Mouse (Mus musculus) stomach, embryonic 14.5 days (tissue): Measurements from ENCODE around the gene Gm20388. TPM values are rescaled to one million over a fixed set of nuclear protein-coding genes. Genes with fewer than 3 reads are reported as not detected.

ENCODE experiments used
- ATAC-seq: fragments of 200-750 bp; cut with Nextera tagmentation; 2 replicates; pipeline ENCODE4 v1.8.0; 2017; ENCODE audit warnings: low read depth, moderate TSS enrichment; ENCODE audit not compliant: insufficient number of reproducible peaks, insufficient read depth, low FRiP score
- H3K27ac ChIP-seq: fragments of 300-500 bp; sonication (generic); 2 replicates; pipeline ENCODE4 v1.5.1; 2014; ENCODE audit warnings: mild to moderate bottlenecking, low read length, moderate library complexity, mixed read lengths
- H3K27me3 ChIP-seq: fragments of 300-500 bp; sonication (generic); 2 replicates; pipeline ENCODE4 v1.6.1; 2014; ENCODE audit warnings: low read length, control low read depth, mixed read lengths; ENCODE audit not compliant: control insufficient read depth, insufficient read depth
- H3K36me3 ChIP-seq: fragments of 300-500 bp; sonication (generic); 2 replicates; pipeline ENCODE4 v1.6.1; 2014; ENCODE audit warnings: mild to moderate bottlenecking, control low read depth, low read length, moderate library complexity, mixed read lengths; ENCODE audit not compliant: control insufficient read depth, insufficient read depth
- H3K4me1 ChIP-seq: fragments of 300-500 bp; sonication (generic); 2 replicates; pipeline ENCODE4 v1.6.1; 2014; ENCODE audit warnings: low read length, control low read depth, mixed read lengths; ENCODE audit not compliant: control insufficient read depth, insufficient read depth
- H3K4me2 ChIP-seq: fragments of 300-500 bp; sonication (generic); replicated peaks from 2 replicates; pipeline ENCODE4 v1.6.1; 2014; ENCODE audit warnings: low read depth, low read length, control low read depth
- H3K4me3 ChIP-seq: fragments of 300-500 bp; sonication (generic); 2 replicates; pipeline ENCODE4 v1.5.1; 2014; ENCODE audit warnings: low read depth, low read length, control low read depth
- H3K9ac ChIP-seq: fragments of 300-500 bp; sonication (generic); replicated peaks from 2 replicates; pipeline ENCODE4 v1.6.1; 2014; ENCODE audit warnings: low read depth, mild to moderate bottlenecking, control low read depth, low read length, moderate library complexity, mixed read lengths
- H3K9me3 ChIP-seq: fragments of 300-500 bp; sonication (generic); 2 replicates; pipeline ENCODE4 v1.6.1; 2016; ENCODE audit warnings: low read depth, low read length, control low read depth; ENCODE audit not compliant: control insufficient read depth
- WGBS: fragments of 180-500 bp; shearing (Covaris S2); extraction: QIAGEN DNeasy Blood & Tissue Kit; methylation state at CpG from one replicate; pipeline ENCODE4 v1.1.7; 2014; 5-methylcytosine and 5-hydroxymethylcytosine counted together
- polyA plus RNA-seq: library from polyadenylated mRNA; unstranded; fragments of >200 nt; fragmentation: Nextera tagmentation; extraction: Ambion mirVana; gene quantifications from 2 replicates; pipeline ENCODE4 v1.2.1, GENCODE M21; 2014

Gm20388 gene
- polyA plus RNA-seq, 1 experiment from 2014 or later = 11.4 TPM

GRCm38 (mm10) chr8:121550056-121550455 lies 1639.4 kb downstream of the Gm20388 start:
- no peak for ATAC-seq
- H3K36me3 ChIP-seq = peaks cover 36% of the 10 kb centered on the region
- H3K27me3 ChIP-seq = no peaks in the 10 kb centered on the region
- H3K4me3 ChIP-seq = no peak overlapping the region
- 84% methylated on average over 6 of the region's 6 CpGs for WGBS
- H3K9me3 ChIP-seq = no peaks in the 10 kb centered on the region
- H3K27ac ChIP-seq = no peak overlapping the region
- H3K9ac ChIP-seq = no peak overlapping the region
- H3K4me2 ChIP-seq = no peak overlapping the region
- H3K4me1 ChIP-seq = no peaks in the 10 kb centered on the region

- ATAC-seq = no peak
- Histone ChIP-seq H3K4me2 (no peak overlapping the region), H3K9ac (no peak overlapping the region)
Measured at GRCm38 (mm10) chr8:121551065-121551985, 1640.7 kb downstream of the Gm20388 start.

GRCm38 (mm10) chr8:121552506-121552905 lies 1641.9 kb downstream of the Gm20388 start:
- no peak for ATAC-seq
- WGBS = 84% methylated on average over 9 of the region's 9 CpGs
- peaks cover 36% of the 10 kb centered on the region for H3K36me3 ChIP-seq
- H3K4me3 ChIP-seq = no peak overlapping the region
- H3K4me1 ChIP-seq = no peaks in the 10 kb centered on the region
- no peaks in the 10 kb centered on the region for H3K9me3 ChIP-seq
- H3K4me2 ChIP-seq = no peak overlapping the region
- H3K27ac ChIP-seq = no peak overlapping the region
- H3K9ac ChIP-seq = no peak overlapping the region
- H3K27me3 ChIP-seq = no peaks in the 10 kb centered on the region

More at GRCm38 (mm10) chr8:121551065-121551985, 1640.7 kb downstream of the Gm20388 start:
- 67% methylated on average over 24 of the region's 24 CpGs for WGBS
- Histone ChIP-seq H3K4me3 (no peak overlapping the region), H3K27ac (no peak overlapping the region), H3K9me3 (no peaks in the 10 kb centered on the region), H3K27me3 (no peaks in the 10 kb centered on the region), H3K36me3 (peaks cover 36% of the 10 kb centered on the region), H3K4me1 (no peaks in the 10 kb centered on the region)

- Histone ChIP-seq H3K4me2 (no peak overlapping the region), H3K4me1 (no peaks in the 10 kb centered on the region), H3K36me3 (peaks cover 42% of the 10 kb centered on the region), H3K9me3 (no peaks in the 10 kb centered on the region), H3K27me3 (no peaks in the 10 kb centered on the region), H3K9ac (no peak overlapping the region), H3K4me3 (no peak overlapping the region), H3K27ac (no peak overlapping the region)
- 96% methylated on average over 32 of the region's 32 CpGs for WGBS
- no peak for ATAC-seq
Measured at GRCm38 (mm10) chr8:121553831-121554475, 1643.3 kb downstream of the Gm20388 start.

- Histone ChIP-seq H3K27me3 (no peaks in the 10 kb centered on the region), H3K4me3 (no peak overlapping the region), H3K9ac (no peak overlapping the region), H3K4me2 (no peak overlapping the region), H3K4me1 (no peaks in the 10 kb centered on the region), H3K9me3 (no peaks in the 10 kb centered on the region), H3K36me3 (peaks cover 28% of the 10 kb centered on the region), H3K27ac (no peak overlapping the region)
- ATAC-seq = no peak
- 85% methylated on average over 11 of the region's 11 CpGs for WGBS
Measured at GRCm38 (mm10) chr8:121557746-121558145, 1647.1 kb downstream of the Gm20388 start.

GRCm38 (mm10) chr8:121558538-121558937 lies 1647.9 kb downstream of the Gm20388 start:
- Histone ChIP-seq H3K9me3 (no peaks in the 10 kb centered on the region), H3K4me1 (no peaks in the 10 kb centered on the region), H3K27me3 (no peaks in the 10 kb centered on the region), H3K9ac (no peak overlapping the region), H3K27ac (no peak overlapping the region), H3K4me2 (no peak overlapping the region), H3K36me3 (peaks cover 24% of the 10 kb centered on the region), H3K4me3 (no peak overlapping the region)
- no peak for ATAC-seq
- WGBS = 89% methylated on average over 16 of the region's 16 CpGs

- Histone ChIP-seq H3K4me3 (no peak overlapping the region), H3K36me3 (peaks cover 11% of the 10 kb centered on the region)
- 92% methylated on average over 12 of the region's 12 CpGs for WGBS
Measured at GRCm38 (mm10) chr8:121559801-121560200, 1649.2 kb downstream of the Gm20388 start.

GRCm38 (mm10) chr8:121560432-121561100 lies 1649.9 kb downstream of the Gm20388 start:
- no peak for ATAC-seq
- Histone ChIP-seq H3K9me3 (no peaks in the 10 kb centered on the region), H3K27ac (no peak overlapping the region), H3K9ac (no peak overlapping the region), H3K36me3 (peaks cover 11% of the 10 kb centered on the region), H3K4me2 (no peak overlapping the region), H3K27me3 (no peaks in the 10 kb centered on the region), H3K4me3 (no peak overlapping the region), H3K4me1 (no peaks in the 10 kb centered on the region)
- whole genome bisulfite sequencing = 93% methylated on average over 7 of the region's 7 CpGs

More at GRCm38 (mm10) chr8:121559801-121560200, 1649.2 kb downstream of the Gm20388 start:
- no peak overlapping the region for H3K4me2 ChIP-seq
- H3K27me3 ChIP-seq = no peaks in the 10 kb centered on the region
- no peak overlapping the region for H3K9ac ChIP-seq
- no peak for ATAC-seq
- no peaks in the 10 kb centered on the region for H3K4me1 ChIP-seq
- H3K9me3 ChIP-seq = no peaks in the 10 kb centered on the region
- no peak overlapping the region for H3K27ac ChIP-seq
